Mouse (Mus musculus) gastrocnemius, postnatal 36 days (tissue): ENCODE results near the gene Kif17. TPM values are rescaled to one million over a fixed set of nuclear protein-coding genes. Genes with fewer than 3 reads are reported as not detected.

Experiments used
- DNase-seq, 2 experiments: peaks; one replicate each; pipeline ENCODE4 v3.0.0; 2022
- intact Hi-C: fragments of 180-260 bp; cut with DNase I; formaldehyde crosslinking; loops from one replicate; pipeline ENCODE4 v1.15.1; 2025
- total RNA-seq, 2 experiments: library from RNA; stranded (reverse); gene quantifications; 2 replicates each; pipeline ENCODE4 v1.2.3; 2021

Gene Kif17
- total RNA-seq, 2 experiments from 2014 or later = not detected

DNA sequence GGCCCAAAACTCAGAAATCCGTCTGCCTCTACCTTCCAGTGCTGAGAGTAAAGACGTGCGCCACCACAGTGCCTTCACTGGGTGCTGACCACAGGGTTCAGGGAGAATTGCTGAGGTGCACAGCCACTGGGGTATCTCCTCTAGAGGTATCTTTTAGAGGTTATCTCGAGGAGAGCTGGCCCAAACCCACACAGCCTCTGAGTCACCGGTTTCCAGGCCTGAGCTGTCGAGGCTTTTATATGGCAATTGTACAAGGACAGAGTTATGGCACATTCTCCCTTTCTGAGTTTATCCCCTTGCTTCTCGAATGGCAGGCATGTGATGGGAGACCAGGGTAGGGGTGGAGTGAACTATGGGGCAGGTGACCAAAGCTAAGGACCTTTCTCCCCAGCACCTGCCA lies 8.4 kb downstream of the Kif17 start:
- no peak for DNase-seq
- intact Hi-C loops = no loop called here

DNA sequence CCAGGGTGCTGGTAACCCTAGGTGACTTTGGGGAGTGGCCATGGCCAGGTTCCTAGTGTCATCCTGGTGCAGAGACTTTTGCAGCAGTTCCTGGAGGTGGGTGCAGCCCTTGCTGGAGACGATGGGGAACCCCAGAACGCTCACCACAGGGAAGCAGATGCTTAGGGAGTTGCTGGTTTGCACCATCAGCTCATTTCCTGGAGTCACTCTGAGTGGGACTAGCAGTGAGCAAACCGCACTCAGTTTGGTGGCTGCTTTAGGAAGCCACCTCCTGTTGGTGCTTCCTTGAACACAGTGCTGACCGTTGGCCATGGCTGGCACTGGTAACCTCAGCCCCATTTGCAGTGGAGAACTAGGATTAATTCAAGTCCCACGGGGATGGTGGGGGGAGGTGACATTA lies 9.2 kb downstream of the Kif17 start:
- intact Hi-C loops = no loop called here
- no peak for DNase-seq

DNA sequence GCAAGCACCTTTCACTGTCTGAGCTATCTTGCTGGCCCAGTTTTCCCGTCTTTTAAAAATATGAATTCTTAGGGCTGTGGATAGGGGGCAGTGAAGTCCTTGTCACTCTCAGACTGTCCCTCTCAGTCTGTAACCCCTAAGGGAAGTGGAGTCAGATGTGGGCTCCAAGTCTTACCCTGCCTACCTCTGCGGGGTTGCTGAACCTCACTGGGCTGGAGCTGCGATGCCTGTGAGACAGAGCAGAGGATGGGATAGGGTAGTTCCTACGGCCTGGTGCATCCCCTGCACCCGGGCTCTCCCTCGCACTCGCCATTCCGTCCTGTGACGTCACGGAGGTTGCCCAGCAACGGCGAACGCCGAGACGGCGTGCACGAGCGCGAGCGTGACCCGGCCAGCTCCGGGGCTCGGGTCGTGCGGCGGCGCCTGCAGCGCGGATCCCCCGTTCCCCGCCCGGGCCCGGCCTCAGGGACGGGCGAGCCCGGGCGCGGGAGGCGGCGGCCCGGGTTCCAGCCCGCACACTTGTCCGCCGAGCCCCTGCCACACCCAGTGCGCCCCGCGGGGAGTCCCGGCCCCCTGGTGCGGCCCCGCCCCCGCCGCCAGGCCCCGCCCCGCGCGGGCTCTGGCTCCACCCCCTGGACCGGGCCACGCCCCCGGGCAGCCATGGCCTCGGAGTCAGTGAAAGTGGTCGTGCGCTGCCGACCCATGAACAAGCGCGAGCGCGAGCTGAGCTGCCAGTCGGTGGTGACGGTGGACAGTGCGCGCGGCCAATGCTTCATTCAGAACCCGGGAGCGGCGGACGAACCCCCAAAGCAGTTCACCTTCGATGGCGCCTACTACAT lies 11.8 kb downstream of the Kif17 start:
- peak; percentile 69 to 80 for DNase-seq
- intact Hi-C loops = no loop called here

DNA sequence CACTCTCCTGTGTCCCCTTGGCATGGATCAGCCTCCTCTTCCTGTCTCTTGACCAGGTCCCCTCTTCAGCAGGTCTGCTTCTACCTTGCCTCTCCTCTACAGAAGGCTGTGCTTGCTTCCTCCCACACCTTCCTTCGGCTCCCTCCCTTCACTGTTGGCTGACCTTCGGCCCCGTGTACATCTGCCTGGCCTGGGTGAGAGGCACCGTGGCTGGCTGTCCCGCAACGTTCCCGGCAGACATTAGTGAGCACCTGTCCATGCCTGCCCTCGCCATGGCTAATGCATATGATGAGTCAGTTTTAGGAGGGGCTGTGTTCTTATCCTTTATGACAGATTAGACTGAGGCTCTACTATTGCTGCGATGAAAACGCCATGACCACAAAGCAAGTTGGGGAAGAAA lies 17.6 kb downstream of the Kif17 start:
- intact Hi-C loops = no loop called here
- DNase-seq = no peak

DNA sequence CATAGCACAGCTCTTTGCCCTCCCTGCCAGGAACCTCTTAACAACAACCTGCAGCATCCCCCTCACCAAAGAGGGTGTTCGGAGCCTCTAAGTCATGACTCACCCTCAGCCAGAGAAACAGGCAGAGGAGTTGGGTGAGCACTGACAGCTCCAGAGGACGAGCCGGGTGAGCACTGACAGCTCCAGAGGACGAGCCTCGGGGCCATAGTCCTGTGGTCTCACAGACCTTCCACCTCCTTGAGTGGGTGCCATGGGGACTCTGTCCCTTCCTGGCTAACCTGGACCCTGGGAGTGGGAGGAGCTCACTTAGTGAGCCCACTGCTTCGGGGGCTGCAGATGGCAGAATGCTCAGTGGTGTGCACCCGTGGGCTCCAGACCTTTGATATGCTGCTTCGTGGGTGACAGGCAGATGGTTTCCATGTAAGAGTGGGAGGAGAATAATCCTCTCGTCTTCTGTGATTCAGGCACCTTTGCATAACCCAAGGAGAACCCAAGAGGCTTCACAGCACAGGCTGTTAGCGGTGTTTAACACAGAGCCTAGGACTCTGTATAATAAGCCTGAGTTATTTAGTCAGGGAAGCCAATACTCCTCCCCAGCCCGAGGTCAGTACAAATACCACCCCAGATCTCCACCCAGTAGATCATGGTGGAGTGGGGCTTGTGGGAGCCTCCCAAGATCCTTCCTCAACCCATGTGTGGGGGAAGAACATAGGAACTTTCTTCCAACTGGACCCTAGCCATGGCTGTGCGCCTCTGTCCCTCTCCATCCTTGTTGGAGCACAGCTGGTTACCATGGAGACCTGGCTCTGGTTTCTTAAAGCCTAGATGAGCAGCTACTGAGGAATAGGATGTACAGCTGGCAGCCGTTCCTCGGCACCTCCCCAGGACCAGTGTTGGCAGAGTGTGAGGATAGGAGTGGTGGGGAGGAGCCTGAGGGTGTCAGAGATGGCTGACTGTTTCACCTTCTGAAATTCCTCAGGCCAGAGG lies 22.1 kb downstream of the Kif17 start:
- DNase-seq = no peak
- intact Hi-C loops = no loop called here

DNA sequence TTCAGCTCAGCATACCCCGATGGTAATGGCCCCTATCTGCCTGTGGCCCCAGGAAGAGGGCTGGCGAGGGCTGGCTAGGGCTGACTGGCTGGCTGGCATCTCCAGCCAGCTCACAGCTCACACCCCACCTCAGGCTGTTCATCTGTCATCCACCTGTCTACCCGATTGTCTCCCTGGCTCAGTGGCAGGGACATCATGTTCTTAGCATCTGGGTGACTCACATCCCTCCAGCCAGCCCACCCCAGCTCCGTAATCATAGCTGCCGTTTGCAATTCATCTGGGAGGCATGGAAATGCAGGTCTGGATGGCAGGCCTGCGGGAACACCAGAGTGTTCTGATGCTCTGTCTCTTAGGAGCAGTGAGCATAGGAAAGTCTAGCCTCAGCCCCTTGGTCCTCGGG lies 28.1 kb downstream of the Kif17 start:
- intact Hi-C loops = no loop called here
- DNase-seq = no peak

DNA sequence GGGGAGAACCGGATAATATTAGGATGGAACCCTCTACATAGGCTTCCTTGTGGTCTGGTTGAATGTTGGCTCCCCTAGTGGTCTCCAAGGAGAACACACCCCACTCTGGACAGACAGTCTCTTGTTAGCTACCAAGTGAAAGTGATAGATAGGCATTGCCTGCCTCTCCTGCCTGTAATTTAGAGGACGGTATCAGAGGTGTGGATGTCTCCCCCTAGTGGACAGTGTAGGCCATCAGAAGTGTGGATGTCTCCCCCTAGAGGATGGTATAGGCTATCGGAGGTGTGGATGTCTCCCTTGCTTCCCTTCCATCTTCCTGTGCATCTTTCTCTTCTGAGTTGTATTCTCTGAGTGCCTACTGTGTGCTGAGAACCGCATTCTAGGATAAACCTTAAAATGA lies 32.6 kb downstream of the Kif17 start:
- intact Hi-C loops = loop anchor here (10.0 kb wide), 1 partner anchor 318 kb away; no protein-coding TSS in a partner anchor
- peak in 1 of 2 experiments; percentile 30 for DNase-seq

DNA sequence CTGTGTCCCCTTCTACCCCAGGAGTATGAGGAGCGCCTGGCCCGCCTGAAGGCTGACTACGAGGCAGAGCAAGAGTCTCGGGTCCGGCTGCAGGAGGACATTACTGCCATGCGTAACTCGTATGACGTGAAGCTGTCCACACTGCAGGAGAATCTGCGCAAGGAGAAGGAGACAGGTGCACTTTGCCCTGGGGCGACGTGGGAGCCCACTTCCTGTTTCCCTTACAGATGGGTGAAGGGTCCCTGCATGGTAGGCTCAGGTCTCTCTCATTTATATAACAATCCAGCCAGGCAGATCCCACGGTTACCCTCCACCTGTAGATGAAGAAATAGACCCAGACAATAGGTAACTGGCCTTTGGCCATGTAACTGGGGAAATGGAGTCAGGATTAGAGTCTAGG lies 36.2 kb downstream of the Kif17 start:
- no peak for DNase-seq

DNA sequence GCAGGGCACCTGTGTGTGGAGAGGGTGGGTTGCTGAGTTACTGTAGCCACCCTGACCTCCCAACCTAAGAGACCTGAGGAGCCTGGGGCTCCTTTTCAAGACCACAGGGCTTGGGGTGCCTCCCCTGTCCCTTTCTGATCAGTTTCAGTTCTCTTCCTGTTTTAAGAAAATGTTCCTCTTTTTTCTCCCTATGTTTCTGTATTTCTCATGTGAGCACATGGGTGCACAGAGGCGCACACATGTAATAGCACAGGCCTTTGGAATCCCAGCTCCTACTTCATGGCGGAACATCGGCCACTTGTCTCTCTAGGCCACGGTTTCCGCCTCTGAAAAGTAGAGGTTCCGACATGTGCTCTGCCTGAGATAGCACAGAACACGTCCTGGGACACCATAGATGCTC lies 38.5 kb downstream of the Kif17 start:
- intact Hi-C loops = loop anchor here (10.0 kb wide), 1 partner anchor 324 kb away; no protein-coding TSS in a partner anchor
- DNase-seq = no peak

More for the DNA sequence above, 36.2 kb downstream of the Kif17 start:
- intact Hi-C loops = loop anchor here (10.0 kb wide), 1 partner anchor 322 kb away; no protein-coding TSS in a partner anchor

DNA sequence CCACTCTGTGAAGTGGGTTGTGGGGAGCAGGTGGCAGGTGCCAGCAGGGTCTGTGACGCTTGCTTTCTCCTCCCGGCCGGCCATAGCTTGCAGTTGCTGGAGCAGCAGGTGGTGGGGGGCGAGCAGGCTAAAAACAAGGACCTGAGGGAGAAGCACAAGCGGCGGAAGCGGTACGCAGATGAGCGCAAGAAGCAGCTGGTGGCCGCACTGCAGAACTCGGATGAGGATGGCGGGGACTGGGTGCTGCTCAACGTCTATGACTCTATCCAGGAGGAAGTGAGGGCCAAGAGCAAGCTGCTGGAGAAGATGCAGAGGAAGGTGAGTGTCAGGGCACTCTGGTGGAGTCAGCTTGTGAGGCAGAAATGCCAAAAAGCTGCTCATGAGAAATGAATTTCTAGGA lies 41.8 kb downstream of the Kif17 start:
- DNase-seq = no peak
- intact Hi-C loops = no loop called here

DNA sequence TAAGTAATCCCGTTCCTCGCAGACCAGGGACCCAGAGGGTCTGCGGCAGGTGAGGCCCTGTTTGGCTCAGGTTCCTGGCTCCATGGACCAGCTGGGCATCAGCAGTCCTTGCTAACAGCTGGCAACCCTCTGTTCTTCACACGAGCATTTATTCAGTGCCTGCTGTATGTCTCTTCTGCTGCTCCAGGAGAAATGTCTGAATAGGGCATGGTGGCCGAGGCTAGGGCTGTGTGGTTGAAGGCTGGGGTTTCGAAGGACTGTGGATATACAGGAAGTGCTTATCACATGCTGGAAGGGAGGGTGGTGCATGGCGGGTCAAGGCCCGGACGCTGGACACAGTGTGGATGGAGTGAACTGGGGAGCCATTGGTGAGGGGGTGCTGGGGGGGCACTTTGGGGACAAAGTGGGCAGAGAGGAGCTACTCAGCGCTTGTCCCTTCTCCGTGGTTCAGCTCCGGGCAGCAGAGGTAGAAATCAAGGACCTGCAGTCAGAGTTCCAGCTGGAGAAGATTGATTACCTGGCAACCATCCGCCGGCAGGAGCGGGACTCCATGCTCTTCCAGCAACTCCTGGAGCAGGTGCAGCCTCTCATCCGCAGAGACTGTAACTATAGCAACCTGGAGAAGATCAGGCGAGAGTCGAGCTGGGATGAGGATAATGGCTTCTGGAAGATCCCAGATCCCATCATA lies 43.2 kb downstream of the Kif17 start:
- no peak for DNase-seq
- intact Hi-C loops = no loop called here

DNA sequence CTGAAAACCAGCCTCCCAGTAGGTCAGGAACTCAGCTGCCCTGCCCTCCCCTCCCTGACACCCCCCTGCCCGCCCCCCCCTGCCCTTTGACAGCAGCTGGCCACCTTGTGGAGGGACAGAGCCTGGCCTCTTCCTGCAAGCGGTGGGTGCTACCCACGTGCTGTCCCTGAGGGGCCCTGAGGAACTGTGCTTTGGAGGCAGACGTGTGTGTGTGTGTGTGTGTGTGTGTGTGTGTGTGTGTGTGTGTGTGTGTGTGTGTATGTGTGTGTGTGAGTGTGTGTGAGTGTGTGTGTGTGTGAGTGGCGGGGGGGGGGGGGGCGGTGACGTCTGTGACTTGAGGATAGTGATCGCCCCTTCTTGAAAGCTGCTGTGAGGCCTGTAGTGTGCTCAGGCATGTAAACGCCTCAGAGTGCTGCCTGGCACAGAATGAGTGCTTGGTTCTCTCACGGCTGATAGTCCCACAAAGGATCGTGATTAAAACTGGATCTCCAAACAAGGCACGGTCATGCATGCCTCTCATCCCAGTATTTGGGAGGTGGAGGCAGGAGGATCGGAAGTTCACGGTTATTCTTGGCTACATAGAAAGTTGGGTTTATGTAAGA lies 43.8 kb downstream of the Kif17 start:
- intact Hi-C loops = no loop called here
- no peak for DNase-seq

DNA sequence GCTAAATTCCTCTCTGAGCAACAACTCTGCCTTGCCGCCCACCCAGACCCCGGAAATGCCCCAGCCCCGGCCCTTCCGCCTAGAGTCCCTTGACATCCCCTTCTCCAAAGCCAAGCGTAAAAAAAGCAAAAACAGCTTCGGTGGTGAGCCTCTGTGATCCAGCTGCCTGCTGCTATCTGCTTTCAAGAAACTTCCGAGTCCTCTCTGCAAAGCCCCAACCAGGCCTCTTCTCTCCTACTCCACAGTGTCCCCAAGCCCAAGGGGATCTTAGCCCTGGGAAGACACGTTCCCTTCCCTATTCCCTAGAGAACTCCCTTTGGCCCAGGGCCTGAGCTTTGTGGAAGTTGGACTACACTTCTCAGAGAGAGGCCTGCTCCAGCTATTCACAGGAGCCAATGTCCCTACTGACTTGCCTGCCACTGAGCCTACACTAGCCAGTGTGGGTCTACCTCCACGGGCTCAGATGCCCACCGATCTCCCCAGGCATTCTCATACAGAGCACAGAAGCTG lies 51.1 kb downstream of the Kif17 start:
- intact Hi-C loops = no loop called here
- DNase-seq = no peak

DNA sequence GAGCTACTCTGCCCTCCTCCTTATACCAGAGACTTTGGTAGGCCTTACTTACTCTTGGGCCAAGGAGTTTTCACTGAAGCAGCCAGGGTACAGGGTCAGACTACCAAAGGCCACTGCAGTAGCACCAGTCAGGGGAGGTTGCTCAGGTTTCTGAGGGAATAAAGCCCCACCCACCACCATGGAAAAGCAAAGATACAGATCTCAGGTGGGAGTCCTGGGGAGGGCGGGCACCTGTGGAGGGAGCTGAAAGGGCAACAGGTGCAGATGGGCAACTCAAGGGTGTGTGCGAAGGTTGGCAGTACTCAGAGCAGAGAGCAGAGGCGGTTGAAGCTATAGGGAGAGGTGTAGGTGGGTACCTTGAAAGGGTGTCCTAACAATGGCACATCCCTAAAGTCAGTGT lies 52.8 kb downstream of the Kif17 start:
- no peak for DNase-seq
- intact Hi-C loops = no loop called here

DNA sequence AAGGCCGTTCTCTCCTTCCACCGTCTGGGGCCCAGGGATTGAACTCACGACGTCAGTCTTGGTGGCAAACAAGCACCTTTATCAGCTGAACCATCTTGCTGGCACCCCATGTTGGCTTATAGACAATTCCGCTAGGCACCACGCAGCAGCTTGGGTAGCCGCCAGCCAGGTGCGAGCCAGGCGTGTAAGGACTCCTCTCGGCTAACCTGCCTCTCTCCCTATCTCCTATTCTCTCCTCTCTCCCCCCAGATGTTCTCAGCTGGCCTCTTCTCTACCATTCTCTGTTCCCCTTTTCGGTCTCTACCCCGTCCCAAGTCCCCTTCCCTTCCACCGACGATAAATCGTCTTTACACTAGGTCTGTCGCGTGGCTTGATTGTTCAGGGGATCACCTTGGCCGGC lies 53.5 kb downstream of the Kif17 start:
- intact Hi-C loops = no loop called here
- no peak for DNase-seq

DNA sequence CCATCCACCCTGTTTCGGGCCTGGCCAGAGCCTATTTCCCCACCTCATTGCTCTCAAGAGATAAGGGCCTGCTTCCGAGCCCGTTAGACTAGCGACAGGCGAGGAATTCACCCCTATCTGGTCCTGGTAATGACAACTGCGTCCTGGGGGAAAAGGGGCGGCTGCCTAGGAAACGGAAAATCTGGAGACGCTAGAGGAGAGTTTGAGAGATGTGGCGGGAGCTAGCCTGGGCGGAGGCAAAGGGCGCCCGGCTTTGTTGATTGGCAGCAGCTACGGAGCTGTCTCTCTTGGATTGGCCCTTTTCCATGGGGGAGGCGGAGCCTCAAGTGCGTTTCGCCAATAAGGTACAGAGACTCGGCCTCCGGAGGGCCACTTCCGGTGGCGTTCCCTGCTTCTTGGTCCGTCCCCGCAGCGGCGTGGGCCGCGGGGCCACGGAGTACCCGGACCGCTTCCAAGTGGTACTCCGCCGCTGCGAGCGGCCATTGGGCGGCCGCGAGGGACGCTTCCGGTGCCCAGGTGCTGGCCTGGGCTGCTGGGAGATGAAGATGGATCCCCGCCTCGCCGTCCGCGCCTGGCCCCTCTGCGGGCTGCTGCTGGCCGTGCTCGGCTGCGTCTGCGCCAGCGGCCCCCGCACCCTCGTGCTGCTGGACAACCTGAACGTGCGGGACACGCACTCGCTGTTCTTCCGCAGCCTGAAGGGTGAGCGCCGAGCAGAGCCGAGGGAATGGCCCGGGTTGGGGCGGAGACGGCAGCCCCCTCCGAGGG lies 54.3 kb downstream of the Kif17 start, which contains the start of gene Ddost:
Gene Ddost, plus strand, starts transcription at position 391 of the 765 bp plus-strand sequence.
- peak; percentile 93 to 99 for DNase-seq
- intact Hi-C loops = no loop called here

DNA sequence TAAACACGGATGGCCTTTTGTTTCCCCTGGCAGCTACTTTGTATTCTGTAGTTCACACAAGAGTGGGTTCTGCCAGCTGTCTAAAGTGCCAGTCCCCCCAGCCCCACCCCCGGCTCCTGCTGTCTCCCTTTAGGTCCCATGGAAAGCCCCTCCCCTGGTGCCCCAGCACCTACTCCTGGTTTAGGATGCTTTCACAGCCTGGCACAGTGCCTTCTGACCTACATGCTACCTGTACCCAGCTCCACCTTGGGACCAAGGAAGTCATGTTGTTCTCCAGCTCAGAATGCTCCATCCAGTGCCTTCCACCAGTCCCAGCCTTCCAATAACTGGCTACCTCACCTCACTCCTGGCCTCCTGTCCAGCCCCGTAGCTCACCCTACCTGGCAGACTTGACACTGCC lies 56.8 kb downstream of the Kif17 start:
- DNase-seq = no peak
- intact Hi-C loops = no loop called here

DNA sequence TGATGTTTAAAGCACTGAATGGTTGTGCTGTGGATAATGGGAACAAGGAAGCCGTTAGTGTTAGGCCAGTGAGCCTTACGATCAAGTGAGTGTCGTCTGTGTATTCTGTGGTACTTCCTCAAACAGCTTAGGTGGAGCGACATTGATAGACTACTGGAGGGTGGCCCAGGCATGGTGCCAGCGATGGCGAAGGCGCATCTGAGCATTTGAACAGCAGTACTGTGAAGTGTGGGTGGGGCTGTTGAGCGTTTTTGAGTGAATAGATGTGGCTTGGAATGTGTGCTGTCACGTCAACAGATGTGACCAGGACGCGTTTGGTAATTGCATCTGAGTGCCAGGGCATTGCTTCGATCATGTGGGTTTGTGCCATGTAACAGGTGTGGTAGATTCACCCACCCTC lies 57.5 kb downstream of the Kif17 start:
- intact Hi-C loops = no loop called here
- DNase-seq = no peak

DNA sequence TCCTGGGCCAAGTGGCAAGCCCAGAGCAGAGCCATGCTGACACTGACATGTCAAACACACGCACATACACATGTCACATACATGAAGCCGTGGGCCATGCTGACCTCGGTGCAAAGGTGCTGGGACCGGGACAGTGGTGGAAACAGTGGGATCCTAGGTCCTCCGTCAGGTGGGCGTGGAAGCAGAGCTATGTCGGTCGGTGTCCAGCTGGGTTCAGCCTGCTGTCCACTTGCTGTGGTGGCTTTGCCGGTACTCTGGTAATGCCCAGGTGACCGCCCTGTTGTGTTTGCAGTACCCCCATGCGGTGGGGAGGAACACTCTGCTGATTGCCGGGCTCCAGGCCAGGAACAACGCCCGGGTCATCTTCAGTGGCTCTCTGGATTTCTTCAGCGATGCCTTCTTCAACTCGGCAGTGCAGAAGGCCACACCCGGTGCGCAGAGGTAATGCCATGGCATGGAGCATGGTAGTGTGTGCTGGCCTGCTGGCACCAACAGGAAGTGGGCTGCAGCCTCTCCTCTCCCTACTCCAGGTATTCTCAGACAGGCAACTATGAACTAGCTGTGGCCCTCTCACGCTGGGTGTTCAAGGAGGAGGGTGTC lies 60.2 kb downstream of the Kif17 start:
- no peak for DNase-seq
- intact Hi-C loops = no loop called here
